Mouse (Mus musculus) MEL (cell line): Measurements from ENCODE around the gene Actr8.

ENCODE experiments used
- CTCF ChIP-seq, 3 experiments: IDR thresholded peaks in 2 of 3; conservative IDR thresholded peaks in 1 of 3; 2 replicates each; pipeline ENCODE4 v1.5.1; 2011 to 2012; ENCODE audit warnings: low read length in 3 of 3, low read depth in 2 of 3, mild to moderate bottlenecking in 2 of 3, improper control_type of control experiment in 1 of 3, inconsistent platforms in 1 of 3, mixed read lengths in 1 of 3, moderate library complexity in 1 of 3; ENCODE audit not compliant: control insufficient read depth in 1 of 3, insufficient read depth in 1 of 3, poor library complexity in 1 of 3, severe bottlenecking in 1 of 3
- MAFK ChIP-seq: IDR thresholded peaks from 2 replicates; pipeline ENCODE4 v1.6.1; 2011; ENCODE audit warnings: low read depth, mild to moderate bottlenecking, low read length, improper control_type of control experiment, borderline replicate concordance
- MYB ChIP-seq: IDR thresholded peaks from 2 replicates; pipeline ENCODE4 v1.6.1; 2011; ENCODE audit warnings: mild to moderate bottlenecking, low read depth, low read length, improper control_type of control experiment
- POLR2A ChIP-seq, 2 experiments: IDR thresholded peaks; 2 replicates each; pipeline ENCODE4 v1.6.1; 2011 to 2012; ENCODE audit warnings: low read length in 2 of 2, mild to moderate bottlenecking in 2 of 2, control low read depth in 1 of 2, improper control_type of control experiment in 1 of 2, low read depth in 1 of 2, moderate library complexity in 1 of 2; ENCODE audit not compliant: control insufficient read depth in 1 of 2, insufficient read depth in 1 of 2, poor library complexity in 1 of 2
- SMC3 ChIP-seq: IDR thresholded peaks from 2 replicates; pipeline ENCODE4 v1.6.1; 2011; ENCODE audit warnings: low read depth, low read length, improper control_type of control experiment
- ZC3H11A ChIP-seq: IDR thresholded peaks from 2 replicates; pipeline ENCODE4 v1.6.1; 2012; ENCODE audit warnings: low read depth, mild to moderate bottlenecking, inconsistent platforms, low read length, improper control_type of control experiment
- ZMIZ1 ChIP-seq: IDR thresholded peaks from 2 replicates; pipeline ENCODE4 v1.6.1; 2012; ENCODE audit warnings: low read depth, mild to moderate bottlenecking, inconsistent platforms, low read length, improper control_type of control experiment, moderate library complexity

DNA sequence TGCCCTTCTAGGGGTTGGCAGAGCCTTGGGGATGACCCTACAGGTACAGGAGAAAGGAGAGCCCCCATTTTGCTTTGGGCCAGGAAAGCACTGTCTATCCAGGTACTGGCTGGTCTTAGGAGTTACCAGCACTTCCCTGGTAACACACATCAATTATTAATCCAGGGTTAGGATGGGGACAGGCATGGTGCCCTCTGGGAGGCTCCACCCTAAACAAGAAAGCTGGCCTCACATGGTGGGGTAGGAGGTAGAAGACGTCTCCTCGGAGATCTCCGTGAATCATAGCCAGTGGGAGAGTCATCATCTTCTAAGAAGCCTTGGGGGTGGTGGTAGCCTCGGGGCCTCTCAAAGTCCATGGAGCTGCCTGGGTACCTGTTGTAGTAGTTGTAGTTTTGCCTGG, 68.8 kb downstream of the Actr8 start:
- TF ChIP-seq MYB (no peak), ZMIZ1 (no peak), MAFK (no peak), CTCF (IDR thresholded peaks at IDR 0.05 in 2 of 3, conservative IDR thresholded peaks at IDR 0.05 in 1 of 3; ENCODE audit: control insufficient read depth in 1 of 3, insufficient read depth in 1 of 3, low read depth in 2 of 3, low read length in 3 of 3, poor library complexity in 1 of 3, severe bottlenecking in 1 of 3) (no peak), POLR2A (IDR thresholded peaks at IDR 0.05; ENCODE audit: control insufficient read depth in 1 of 2, insufficient read depth in 1 of 2, low read depth in 1 of 2, low read length in 2 of 2, poor library complexity in 1 of 2) (no peak), ZC3H11A (no peak), SMC3 (no peak)
